Mouse (Mus musculus) liver (tissue): Measurements from ENCODE around the gene Pecam1.
"Not testable (repeated sequence)": the region's sequence is repeated elsewhere in the genome, so short reads cannot be mapped to it uniquely, and the experiment has no call there.

Source experiments
- DNase-seq: peaks from one replicate; pipeline ENCODE4 v3.0.0-alpha.2; 2020; ENCODE audit warnings: mixed read lengths

Pecam1 gene

DNA sequence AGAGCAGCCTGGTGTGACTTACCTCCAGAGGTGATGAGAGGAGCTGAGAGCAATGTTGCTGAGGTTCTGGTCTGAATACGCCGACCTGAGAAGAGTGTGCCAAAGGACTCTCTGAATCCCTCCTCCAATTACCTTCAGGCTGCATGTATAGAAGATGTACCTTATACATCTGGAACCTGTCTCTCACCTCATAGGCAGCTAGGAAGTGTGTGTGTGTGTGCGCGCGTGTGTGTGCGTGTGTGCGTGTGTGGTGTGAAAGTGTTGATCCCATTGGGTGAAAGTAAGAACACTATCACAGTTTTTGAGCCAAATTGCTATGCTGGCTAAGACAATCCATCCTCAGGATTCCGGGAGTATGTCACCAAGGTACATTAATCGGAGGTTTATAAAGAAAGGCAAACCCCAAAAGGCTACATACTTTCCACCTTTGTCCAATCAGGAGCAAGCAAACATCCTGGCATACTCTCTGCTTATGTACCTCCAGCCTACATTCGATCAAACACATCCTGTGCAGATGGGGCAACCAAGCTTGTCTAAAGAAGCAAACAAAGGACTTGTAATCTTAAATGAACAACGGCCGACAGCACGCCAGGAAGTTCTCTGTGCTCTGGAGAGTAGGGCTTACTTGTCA, at the start of gene Pecam1:
Pecam1 (minus strand) TSS at position 508 of the 631 bp plus-strand sequence.
- DNase-seq: no peak

GRCm38 (mm10) chr11:106795679-106796078, 45.3 kb upstream of the Pecam1 start:
- DNase-seq: peak; percentile 30

- no peak for DNase-seq
Measured at GRCm38 (mm10) chr11:106793846-106794245, 43.4 kb upstream of the Pecam1 start.

DNA sequence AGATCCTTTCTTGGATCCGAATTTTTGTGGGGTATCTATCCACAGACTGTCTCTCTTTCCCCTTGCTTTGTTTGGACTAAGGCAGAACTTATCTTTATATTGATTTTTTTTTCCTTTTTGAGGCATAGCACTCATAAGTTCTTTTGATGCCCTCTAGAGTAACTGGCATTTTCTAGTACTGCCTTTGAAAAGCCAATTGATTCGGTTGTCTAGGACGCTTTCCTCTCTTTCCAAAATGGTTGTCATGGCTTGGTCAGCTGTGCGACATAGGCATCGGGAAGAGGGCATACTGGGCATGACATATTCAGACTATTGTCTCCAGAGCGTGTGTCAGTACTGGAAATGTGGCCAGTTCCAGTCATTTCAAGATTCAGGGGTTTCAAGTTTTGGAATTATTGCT, 39.2 kb upstream of the Pecam1 start:
- no peak for DNase-seq

GRCm38 (mm10) chr11:106788775-106789459, 38.5 kb upstream of the Pecam1 start, which contains the start of the genes Ddx5 and Cep95:
TSS of gene Ddx5 (minus strand) at chr11:106789185.
TSS of gene Cep95 (plus strand) at chr11:106789252.
- DNase-seq: peak; percentile 98

- DNase-seq: peak; percentile 99
Measured at GRCm38 (mm10) chr11:106788026-106788774, 37.8 kb upstream of the Pecam1 start.

DNA sequence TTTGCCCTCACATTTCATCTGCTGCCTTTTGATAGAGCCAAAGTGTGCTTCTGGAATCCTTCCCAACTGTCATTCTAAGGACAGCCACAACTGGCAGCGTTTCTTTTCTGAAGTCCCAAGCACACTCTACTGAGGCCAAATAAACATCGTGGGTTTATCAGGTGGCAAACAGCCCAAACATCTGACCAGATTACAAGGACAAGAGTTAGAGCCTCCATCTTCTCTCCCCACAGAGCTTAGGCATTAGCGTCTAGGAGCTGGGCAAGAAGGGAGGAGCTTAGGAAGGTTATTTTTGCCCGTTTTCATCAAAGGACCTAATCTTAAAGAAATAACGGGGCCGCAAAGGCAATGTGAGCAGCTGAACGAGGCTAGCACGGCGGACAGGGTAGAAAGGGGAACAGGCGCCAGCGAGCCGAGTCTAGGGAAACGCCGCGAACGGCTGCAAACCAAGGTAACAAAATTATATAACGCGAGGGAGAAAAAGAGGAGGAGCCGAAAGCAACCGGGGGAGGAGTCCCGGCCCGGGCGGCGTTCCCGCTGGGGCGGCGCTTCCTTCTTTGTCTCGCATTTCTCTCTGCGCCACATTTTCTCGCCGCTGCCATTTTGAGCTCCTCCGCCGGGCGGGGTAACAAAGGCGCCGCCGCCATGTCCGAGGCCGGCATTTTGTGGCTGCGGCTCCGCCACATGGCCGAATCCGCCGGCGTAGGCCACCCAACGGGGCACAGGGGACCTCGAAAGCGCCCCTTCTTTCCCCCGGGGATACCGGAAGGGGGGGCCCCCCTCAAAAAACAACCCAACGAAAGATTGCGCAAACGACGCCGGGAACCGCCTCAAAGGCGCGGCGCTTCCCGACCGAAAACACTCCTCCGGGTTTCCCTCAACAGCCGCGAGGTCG, 37.0 kb upstream of the Pecam1 start:
- peak; percentile 92 for DNase-seq

- DNase-seq: no peak
Measured at GRCm38 (mm10) chr11:106785043-106785442, 34.6 kb upstream of the Pecam1 start.

DNA sequence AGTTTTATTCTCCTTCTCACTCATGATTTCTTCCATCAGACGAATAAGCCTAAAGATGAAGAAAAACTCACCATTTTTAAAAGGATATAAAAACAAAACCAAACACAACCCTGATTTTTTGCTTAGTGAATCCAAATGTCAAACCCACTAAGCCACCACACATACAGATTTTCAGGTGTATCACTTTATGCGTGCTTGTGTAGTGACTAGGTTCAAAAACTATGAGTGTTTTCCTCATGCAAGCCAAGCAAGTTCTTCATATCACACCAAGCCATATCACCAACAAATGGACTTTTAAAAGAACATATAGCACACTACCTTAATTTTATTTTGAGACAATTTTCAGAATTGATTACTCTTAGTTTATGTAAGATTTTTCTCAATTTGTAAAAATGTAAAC, 34.0 kb upstream of the Pecam1 start:
- DNase-seq: no peak

DNA sequence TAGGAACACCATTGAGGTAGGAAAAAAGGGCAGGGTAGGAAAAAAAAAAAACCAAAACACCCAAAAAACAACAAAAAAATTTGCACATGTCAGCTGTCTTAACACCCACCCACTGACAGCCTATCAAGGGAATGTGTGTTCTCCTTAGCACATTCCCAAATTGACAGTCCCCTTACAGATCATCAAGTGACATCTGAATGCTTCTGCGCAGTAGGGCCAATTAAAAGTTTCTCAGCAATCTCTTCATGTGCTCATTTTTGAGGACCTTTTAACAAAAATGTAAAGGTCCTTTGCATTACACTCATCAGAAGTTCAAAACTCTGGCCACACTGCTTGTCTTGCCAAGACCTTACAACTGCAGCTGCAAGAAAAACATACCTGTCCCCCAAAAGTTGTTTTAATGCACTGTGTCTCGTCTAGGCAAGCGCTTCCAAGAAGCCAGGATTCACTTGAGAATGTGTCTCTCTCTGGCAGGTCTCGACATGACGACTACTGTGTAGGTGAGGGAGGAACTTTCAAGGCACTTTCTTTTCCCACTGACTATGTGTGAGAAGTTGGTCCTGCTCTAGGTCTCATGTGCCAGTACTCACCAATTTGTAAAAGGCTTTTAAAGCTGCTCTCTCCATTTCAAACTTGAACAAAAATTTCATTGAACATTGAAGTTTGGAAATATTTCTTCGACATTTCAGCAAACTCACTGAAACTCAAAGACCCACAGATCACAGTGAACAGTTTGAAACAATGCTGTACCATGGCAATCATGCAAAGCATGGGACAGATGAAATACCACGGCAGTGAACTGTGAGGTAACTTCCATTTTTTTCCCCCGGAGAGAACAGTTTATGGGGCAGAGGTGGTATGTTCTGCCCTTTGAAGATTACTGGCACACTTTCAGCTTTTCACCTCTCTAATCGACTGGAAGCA, 32.7 kb upstream of the Pecam1 start:
- no peak for DNase-seq

- not testable (repeated sequence) for DNase-seq
Measured at GRCm38 (mm10) chr11:106782271-106782670, 31.8 kb upstream of the Pecam1 start.

DNA sequence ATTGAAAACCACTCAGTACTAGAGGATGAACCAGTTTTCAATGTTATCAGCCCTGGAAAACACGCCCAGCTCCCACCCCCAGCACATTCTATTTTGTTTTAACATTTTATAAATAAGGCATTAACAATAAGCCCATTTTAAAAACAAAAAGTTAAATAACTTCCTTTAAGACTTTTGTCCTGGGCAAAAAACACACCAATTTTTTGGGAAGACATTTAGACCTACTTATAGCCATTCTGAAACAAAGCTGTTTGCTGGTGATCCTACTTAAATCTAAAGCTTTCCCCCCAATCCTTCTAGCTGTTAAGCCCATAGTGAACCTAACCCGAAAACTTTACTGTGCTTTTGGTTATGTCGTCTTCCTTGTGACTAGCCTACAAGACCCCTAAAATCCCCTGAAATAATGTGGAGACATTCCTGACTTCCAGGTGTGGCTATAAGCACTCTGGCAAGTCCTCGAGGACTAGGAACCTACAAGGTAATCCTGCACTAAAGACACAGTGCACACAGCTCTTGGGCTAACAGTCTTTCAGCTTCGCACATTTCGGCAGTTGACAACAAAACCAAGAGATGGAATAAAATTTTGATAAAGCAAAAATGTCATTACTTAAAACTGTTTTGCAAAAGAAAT, 30.3 kb upstream of the Pecam1 start:
- no peak for DNase-seq

DNA sequence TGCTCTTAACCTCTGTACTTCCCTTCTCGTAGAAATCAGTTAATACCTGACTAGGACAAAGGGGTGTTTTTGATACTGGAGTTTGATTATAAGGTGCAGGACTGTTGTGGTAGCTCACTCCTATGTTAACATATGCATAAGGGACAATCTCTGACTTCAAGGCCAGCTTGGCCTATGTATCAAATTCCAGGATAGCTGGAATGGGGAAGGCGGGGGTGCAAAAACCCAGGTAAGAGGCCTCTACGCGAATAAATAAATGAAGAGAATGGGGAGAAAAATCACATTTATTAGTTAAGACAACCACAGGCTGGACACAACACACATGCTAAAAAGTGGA, 29.6 kb upstream of the Pecam1 start:
- DNase-seq: no peak

- peak; percentile 94 for DNase-seq
Measured at GRCm38 (mm10) chr11:106779388-106780088, 29.1 kb upstream of the Pecam1 start, which contains the start of gene Polg2. TSS of gene Polg2 (minus strand) at chr11:106779537.

GRCm38 (mm10) chr11:106778589-106779387, 28.4 kb upstream of the Pecam1 start:
- DNase-seq: no peak

DNA sequence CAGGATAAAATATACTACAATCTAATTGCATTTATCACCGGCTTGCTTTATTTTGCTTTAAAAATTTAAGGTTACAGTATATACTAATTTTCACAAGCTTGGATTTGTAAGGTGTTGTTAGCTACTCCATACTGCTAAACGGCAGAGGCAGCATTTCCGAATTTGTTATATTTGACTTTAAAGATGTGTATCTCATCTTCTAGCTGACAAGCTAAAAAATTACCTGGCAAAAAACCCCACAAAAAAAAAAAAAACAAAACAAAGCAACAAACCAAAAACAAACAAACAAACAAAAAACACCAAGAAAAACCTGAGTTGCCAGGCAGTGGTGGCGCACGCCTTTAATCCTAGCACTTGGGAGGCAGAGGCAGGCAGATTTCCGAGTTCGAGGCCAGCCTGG, 27.7 kb upstream of the Pecam1 start:
- DNase-seq: no peak

- no peak for DNase-seq
Measured at GRCm38 (mm10) chr11:106777395-106777794, 27.0 kb upstream of the Pecam1 start.

- no peak for DNase-seq
Measured at GRCm38 (mm10) chr11:106776960-106777359, 26.5 kb upstream of the Pecam1 start.

DNA sequence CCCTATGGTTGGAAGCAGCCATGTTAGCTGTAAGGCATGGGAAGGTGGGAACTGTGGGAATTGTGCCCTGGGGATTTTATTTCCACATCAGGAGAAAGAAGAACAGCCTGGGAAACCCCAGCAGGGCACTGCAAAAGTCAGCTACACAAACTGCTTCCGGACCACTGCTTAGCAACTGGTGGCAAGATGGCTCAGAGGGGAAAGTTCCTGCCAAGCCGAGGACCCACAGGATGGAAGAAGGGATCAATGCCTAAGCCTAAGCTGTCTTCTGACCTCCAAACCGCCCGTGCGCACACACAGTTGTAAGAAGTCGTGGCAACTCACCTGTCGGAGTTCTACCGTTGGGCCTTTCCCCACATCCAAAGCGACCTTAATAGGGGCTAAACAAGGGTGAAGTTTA, 22.6 kb upstream of the Pecam1 start:
- no peak for DNase-seq
